Mouse (Mus musculus) stomach, embryonic 15.5 days (tissue): ENCODE data around the gene C130050O18Rik. TPM values are rescaled to one million over a fixed set of nuclear protein-coding genes. Genes with fewer than 3 reads are reported as not detected.

ENCODE experiments used
- ATAC-seq: fragments of 200-750 bp; cut with Nextera tagmentation; 2 replicates; pipeline ENCODE4 v1.8.0; 2017; ENCODE audit warnings: low read depth, moderate number of reproducible peaks, moderate TSS enrichment; ENCODE audit not compliant: insufficient read depth, low FRiP score
- H3K27ac ChIP-seq: fragments of 300-500 bp; sonication (generic); 2 replicates; pipeline ENCODE4 v1.5.1; 2015; ENCODE audit warnings: mild to moderate bottlenecking, inconsistent platforms
- H3K27me3 ChIP-seq: fragments of 300-500 bp; sonication (generic); replicated peaks from 2 replicates; pipeline ENCODE4 v1.6.1; 2015; ENCODE audit warnings: inconsistent platforms
- H3K36me3 ChIP-seq: fragments of 300-500 bp; sonication (generic); 2 replicates; pipeline ENCODE4 v1.6.1; 2015; ENCODE audit warnings: inconsistent platforms
- H3K4me1 ChIP-seq: fragments of 300-500 bp; sonication (generic); 2 replicates; pipeline ENCODE4 v1.6.1; 2015; ENCODE audit warnings: inconsistent platforms
- H3K4me2 ChIP-seq: fragments of 300-500 bp; sonication (generic); 2 replicates; pipeline ENCODE4 v1.6.1; 2015; ENCODE audit warnings: mild to moderate bottlenecking, inconsistent platforms
- H3K4me3 ChIP-seq: fragments of 300-500 bp; sonication (generic); replicated peaks from 2 replicates; pipeline ENCODE4 v1.5.1; 2015; ENCODE audit warnings: inconsistent platforms
- H3K9ac ChIP-seq: fragments of 300-500 bp; sonication (generic); 2 replicates; pipeline ENCODE4 v1.6.1; 2015; ENCODE audit warnings: inconsistent platforms
- H3K9me3 ChIP-seq: fragments of 300-500 bp; sonication (generic); 2 replicates; pipeline ENCODE4 v1.6.1; 2016; ENCODE audit warnings: inconsistent platforms
- WGBS: fragments of 180-500 bp; shearing (Covaris S2); methylation state at CpG from one replicate; pipeline ENCODE4 v1.1.7; 2015; 5-methylcytosine and 5-hydroxymethylcytosine counted together
- polyA plus RNA-seq: library from polyadenylated mRNA; unstranded; fragments of >200 nt; fragmentation: Nextera tagmentation; extraction: Ambion mirVana; gene quantifications from 2 replicates; pipeline ENCODE4 v1.2.1, GENCODE M21; 2015

The C130050O18Rik gene
- polyA plus RNA-seq, 1 experiment from 2014 or later: 0.72 TPM

DNA sequence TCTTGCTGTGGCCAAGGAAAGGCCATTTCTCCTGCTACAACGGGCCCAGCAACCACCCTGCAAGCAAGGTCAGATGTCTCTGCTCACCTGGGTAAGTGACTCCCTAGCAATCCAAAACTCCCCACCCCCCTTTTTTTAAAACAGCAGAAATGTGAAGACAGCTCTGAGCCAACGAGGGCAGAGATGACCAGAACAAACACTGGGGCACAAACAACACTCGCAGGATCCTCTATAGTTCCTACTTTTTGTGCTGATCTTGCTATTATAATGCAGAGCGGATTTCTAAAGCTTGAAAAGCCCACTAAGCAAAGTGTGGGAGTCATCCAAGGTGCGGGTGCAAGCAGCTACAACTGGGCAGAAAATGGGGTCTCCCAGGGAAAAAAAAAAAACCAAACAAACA, 34.0 kb upstream of the C130050O18Rik start:
- peaks cover 33% of the 10 kb centered on the region for H3K4me1 ChIP-seq
- WGBS: 60% methylated on average over 5 of the region's 5 CpGs
- H3K4me2 ChIP-seq: peak overlapping the region; percentile 73
- no peak for ATAC-seq
- H3K9me3 ChIP-seq: no peaks in the 10 kb centered on the region
- H3K27ac ChIP-seq: no peak overlapping the region
- H3K27me3 ChIP-seq: no peaks in the 10 kb centered on the region
- H3K4me3 ChIP-seq: peak overlapping the region; percentile 58; the same call in 1 of the 2 replicates
- no peaks in the 10 kb centered on the region for H3K36me3 ChIP-seq
- no peak overlapping the region for H3K9ac ChIP-seq

DNA sequence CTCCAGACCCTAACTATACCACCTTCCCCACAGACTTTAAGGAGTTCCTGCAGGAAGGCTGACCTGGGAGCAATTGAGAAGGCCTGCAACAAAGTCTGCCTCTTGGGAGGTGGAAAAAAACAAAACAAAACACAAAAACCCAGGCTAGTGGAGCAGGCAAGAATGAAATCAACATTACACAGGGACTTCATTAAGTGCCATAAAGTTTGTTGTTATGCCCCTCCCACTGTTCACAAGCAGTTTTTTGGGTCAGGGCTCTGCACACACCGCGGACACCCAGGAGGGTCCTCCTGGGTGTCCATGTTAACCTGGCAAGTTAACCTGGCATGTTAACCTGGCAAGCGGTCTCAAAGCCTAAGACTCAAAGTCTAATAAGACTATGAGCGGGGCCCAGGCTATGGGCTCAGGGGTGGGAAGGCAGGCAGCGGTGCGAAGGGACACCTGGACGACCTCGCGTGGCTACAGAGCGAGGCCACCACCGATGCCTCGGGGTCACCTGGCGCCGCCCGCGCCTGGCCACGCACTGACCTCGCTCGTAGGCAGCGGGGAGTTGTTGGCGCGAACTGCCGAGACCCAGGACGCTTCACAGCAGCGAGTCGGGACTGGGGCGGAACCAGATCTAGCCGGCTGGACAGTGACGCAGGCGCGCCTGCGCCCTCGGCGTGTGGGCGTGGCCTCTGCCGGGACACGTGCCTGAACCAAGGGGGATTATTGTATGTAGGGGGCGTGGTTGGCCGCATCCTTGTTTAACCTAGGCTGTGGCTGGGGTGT, 33.3 kb upstream of the C130050O18Rik start:
- no peaks in the 10 kb centered on the region for H3K9me3 ChIP-seq
- peak overlapping the region; percentile 58 for H3K4me3 ChIP-seq
- H3K27ac ChIP-seq: peak overlapping the region; percentile 79
- H3K4me2 ChIP-seq: peak overlapping the region; percentile 73
- peak; percentile 91 for ATAC-seq
- peaks cover 37% of the 10 kb centered on the region for H3K4me1 ChIP-seq
- no peaks in the 10 kb centered on the region for H3K27me3 ChIP-seq
- no peaks in the 10 kb centered on the region for H3K36me3 ChIP-seq
- peak overlapping the region; percentile 73 for H3K9ac ChIP-seq
- WGBS: 1% methylated on average over 39 of the region's 39 CpGs

GRCm38 (mm10) chr5:139373126-139373525, 32.0 kb upstream of the C130050O18Rik start:
- Histone ChIP-seq H3K4me1 (peaks cover 43% of the 10 kb centered on the region), H3K27ac (no peak overlapping the region), H3K4me2 (no peak overlapping the region), H3K36me3 (no peaks in the 10 kb centered on the region), H3K9ac (no peak overlapping the region), H3K4me3 (no peak overlapping the region), H3K9me3 (no peaks in the 10 kb centered on the region), H3K27me3 (no peaks in the 10 kb centered on the region)
- ATAC-seq: no peak
- WGBS: 78% methylated on average over 3 of the region's 3 CpGs

DNA sequence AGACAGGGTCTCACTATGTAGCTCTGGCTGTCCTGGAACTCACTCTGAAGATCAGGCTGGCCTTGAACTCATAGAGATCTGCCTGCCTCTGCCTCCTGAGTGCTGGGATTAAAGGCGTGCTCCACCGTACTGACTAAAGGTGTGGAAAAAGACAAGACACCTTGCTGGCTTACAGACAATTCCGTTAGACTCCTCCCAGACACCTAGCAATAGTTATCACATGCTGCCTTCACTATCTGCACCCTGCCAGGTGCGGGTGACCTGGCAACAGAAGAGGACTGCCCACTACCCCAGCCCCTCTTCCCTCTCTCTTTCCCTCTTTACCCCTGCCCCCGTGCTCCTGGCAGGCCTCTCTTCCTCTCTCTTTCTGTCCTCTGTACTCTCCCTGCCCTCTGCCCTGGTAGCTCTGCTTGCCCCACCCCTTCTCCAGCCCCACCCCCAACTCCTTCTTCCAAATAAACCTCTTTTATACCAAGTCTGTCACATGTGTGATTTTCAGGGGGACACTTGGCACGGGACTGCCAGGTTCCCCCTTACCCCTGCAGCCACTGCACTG, 31.1 kb upstream of the C130050O18Rik start:
- Histone ChIP-seq H3K4me1 (peaks cover 43% of the 10 kb centered on the region), H3K9me3 (no peaks in the 10 kb centered on the region), H3K27me3 (no peaks in the 10 kb centered on the region), H3K4me2 (no peak overlapping the region), H3K36me3 (no peaks in the 10 kb centered on the region), H3K4me3 (no peak overlapping the region), H3K27ac (no peak overlapping the region), H3K9ac (no peak overlapping the region)
- no peak for ATAC-seq
- WGBS: 74% methylated on average over 6 of the region's 6 CpGs

GRCm38 (mm10) chr5:139374841-139375240, 30.2 kb upstream of the C130050O18Rik start:
- whole genome bisulfite sequencing: 72% methylated on average over 2 of the region's 2 CpGs
- peaks cover 52% of the 10 kb centered on the region for H3K4me1 ChIP-seq

DNA sequence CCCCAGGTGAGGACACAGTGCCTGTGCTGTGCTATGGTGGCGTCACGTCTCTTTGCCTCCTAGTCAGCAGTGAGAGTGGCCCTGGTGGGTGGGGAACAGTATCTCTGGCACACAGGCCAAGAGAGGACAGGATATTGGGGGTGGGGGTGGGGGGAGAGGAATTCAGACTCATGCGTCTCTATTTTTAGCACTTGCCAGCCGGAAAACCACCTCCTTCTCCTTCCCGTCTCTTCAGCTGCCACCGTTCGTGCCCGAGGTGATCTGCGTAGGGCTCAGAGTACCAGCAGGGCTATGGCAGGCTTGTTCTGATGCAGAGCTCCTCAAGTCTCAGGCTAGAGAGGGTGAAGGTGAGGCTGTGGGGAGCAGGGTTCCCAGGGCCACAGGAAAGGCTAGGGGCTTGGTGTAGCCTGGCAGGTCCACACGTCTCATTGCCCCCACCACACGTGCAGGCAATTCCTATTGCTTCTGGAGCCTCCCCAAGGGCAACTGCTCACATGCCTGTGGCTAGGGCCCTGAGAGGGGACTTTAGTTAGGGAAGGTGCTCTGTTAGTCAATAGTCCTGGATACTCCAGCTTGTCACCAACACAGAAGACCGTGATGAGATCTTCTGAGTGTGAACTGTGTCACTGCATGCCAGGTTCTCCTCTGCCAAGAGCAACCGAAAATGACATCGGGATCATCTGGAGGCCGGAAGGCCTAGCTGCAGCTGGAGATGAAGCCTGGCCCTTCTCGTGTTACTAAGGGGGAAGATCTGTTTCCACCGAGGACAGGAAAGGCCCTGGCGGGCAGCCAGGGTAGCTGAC, 27.4 kb upstream of the C130050O18Rik start, which contains the start of gene Gpr146:
Gene Gpr146, plus strand, starts transcription at position 230 of the 803 bp plus-strand sequence.
- 53% methylated on average over 18 of the region's 18 CpGs for WGBS
- H3K4me1 ChIP-seq: peaks cover 55% of the 10 kb centered on the region

More at GRCm38 (mm10) chr5:139374841-139375240, 30.2 kb upstream of the C130050O18Rik start:
- Histone ChIP-seq H3K27me3 (no peaks in the 10 kb centered on the region), H3K27ac (no peak overlapping the region), H3K36me3 (no peaks in the 10 kb centered on the region), H3K9me3 (no peaks in the 10 kb centered on the region), H3K4me2 (no peak overlapping the region), H3K4me3 (no peak overlapping the region), H3K9ac (no peak overlapping the region)
- ATAC-seq: no peak

GRCm38 (mm10) chr5:139378271-139378556, 26.9 kb upstream of the C130050O18Rik start:
- Histone ChIP-seq H3K27me3 (no peaks in the 10 kb centered on the region), H3K27ac (peak overlapping the region; percentile 72; the same call in 1 of the 2 replicates), H3K36me3 (no peaks in the 10 kb centered on the region), H3K9ac (no peak overlapping the region), H3K9me3 (no peaks in the 10 kb centered on the region), H3K4me2 (no peak overlapping the region), H3K4me3 (no peak overlapping the region), H3K4me1 (peaks cover 51% of the 10 kb centered on the region)
- WGBS: 78% methylated on average over 7 of the region's 7 CpGs
- no peak for ATAC-seq

More for the DNA sequence above, 27.4 kb upstream of the C130050O18Rik start, which contains the start of gene Gpr146:
- Histone ChIP-seq H3K36me3 (no peaks in the 10 kb centered on the region), H3K9ac (no peak within 1 kb of the TSS), H3K4me3 (no peak within 1 kb of the TSS), H3K27me3 (no peaks in the 10 kb centered on the region), H3K4me2 (no peak within 1 kb of the TSS), H3K9me3 (no peaks in the 10 kb centered on the region), H3K27ac (peak within 1 kb of the TSS; percentile 79)
- no peak for ATAC-seq

GRCm38 (mm10) chr5:139378986-139379629, 26.0 kb upstream of the C130050O18Rik start:
- Histone ChIP-seq H3K27ac (peak overlapping the region; percentile 79), H3K27me3 (no peaks in the 10 kb centered on the region), H3K9me3 (no peaks in the 10 kb centered on the region), H3K4me3 (no peak overlapping the region), H3K4me1 (peaks cover 49% of the 10 kb centered on the region), H3K36me3 (no peaks in the 10 kb centered on the region), H3K4me2 (peak overlapping the region; percentile 12; the same call in 1 of the 2 replicates), H3K9ac (no peak overlapping the region)
- peak; percentile 12; the same call in 1 of the 2 replicates for ATAC-seq
- 38% methylated on average over 21 of the region's 21 CpGs for WGBS

DNA sequence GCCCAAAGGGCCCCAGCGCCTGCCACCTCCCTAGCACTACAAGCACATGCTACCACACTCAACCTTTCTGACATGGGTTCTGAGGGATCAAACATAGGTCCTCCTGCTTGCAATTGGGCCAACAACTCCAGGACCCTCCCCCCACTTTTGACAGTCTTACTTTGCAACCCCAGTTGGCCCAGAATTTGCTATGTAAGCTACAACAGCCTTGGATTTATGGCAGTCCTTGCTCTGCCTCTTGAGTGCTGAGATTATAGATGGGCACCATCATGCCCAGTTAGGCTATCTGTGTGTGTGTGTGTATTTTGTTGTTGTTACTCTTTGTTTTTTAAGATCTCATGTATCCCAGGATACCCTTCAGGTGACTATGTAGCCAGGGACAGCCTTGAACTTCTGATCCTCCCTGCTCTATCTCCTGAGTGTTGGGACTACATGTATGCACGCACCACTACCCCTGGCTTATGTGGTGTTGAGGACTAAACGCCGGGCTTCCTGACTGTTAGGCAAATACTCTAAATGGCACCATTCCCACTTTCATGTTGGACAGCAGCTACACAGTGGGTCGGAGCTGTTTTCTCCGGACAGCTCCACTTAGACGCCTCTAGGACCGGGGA, 25.2 kb upstream of the C130050O18Rik start:
- H3K27me3 ChIP-seq: no peaks in the 10 kb centered on the region
- 17% methylated on average over 8 of the region's 8 CpGs for WGBS
- H3K36me3 ChIP-seq: no peaks in the 10 kb centered on the region
- peak overlapping the region; percentile 79 for H3K27ac ChIP-seq
- peak overlapping the region; percentile 93 for H3K4me2 ChIP-seq
- H3K9ac ChIP-seq: no peak overlapping the region
- peaks cover 47% of the 10 kb centered on the region for H3K4me1 ChIP-seq
- peak; percentile 5; the same call in 1 of the 2 replicates for ATAC-seq
- H3K9me3 ChIP-seq: no peaks in the 10 kb centered on the region
- peak overlapping the region; percentile 65 for H3K4me3 ChIP-seq

GRCm38 (mm10) chr5:139380385-139381248, 24.5 kb upstream of the C130050O18Rik start:
- peak overlapping the region; percentile 79 for H3K27ac ChIP-seq
- peak overlapping the region; percentile 65 for H3K4me3 ChIP-seq
- peak; percentile 81 for ATAC-seq
- H3K9ac ChIP-seq: peak overlapping the region; percentile 47
- H3K9me3 ChIP-seq: no peaks in the 10 kb centered on the region
- no peaks in the 10 kb centered on the region for H3K27me3 ChIP-seq
- H3K4me1 ChIP-seq: peaks cover 47% of the 10 kb centered on the region
- H3K4me2 ChIP-seq: peak overlapping the region; percentile 93
- WGBS: 2% methylated on average over 71 of the region's 73 CpGs
- H3K36me3 ChIP-seq: no peaks in the 10 kb centered on the region
